10 mouse cellular contexts compared by ENCODE assay signal in the genomic region with DNA sequence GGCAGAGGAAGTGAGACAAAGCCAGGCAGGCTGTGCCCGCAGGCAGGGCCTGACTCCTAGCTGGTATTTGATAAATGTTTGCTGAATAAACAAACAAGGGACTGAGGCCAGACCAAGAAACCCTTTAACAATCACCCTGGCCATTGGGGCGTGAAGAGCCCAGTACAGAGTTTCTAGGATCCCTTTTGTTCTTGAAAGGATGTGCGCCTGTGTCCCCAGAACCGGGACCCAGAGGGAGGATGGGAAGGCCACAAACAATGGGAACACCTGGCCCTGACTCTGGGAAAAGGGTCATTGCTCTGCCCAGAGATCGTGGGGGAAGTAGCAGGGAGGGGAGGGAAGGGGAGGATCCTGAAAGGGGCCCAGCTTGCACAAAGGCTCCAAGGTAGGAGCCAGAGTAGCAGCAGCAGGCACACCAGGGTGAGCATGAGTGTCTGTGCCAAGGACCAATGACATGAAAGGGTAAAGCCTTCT.
DNase-seq lines count a peak whose midpoint lies in the region.
"Had no signal": no experiment of that assay in that cellular context is flagged by ENCODE, and none has a peak within 500 bp of the region (broad histone marks: within the 10 kb centered on the region; RNA-seq: fewer than 3 reads in every experiment).

No protein-coding gene starts in this region.

- peak; percentile 24 to 41 for DNase-seq in lung, adult 18-20 months
- no peak for DNase-seq in lung, postnatal 14 days
- DNase-seq in embryo, embryonic 10.5 days (ENCODE audit: low spot score), result peak; percentile 63
- DNase-seq in kidney, adult 9 months, result peak; percentile 33
- peak; percentile 48 for DNase-seq in retina, embryonic 14.5 days (ENCODE audit: low spot score)
- DNase-seq in thymus, adult 18-20 months, result no peak
- DNase-seq in thymus, postnatal 10 days (ENCODE audit: low spot score in 2 of 2), result no peak
- DNase-seq: adrenal gland, postnatal 14 days; gastrocnemius, postnatal 36 days; thymus, adult 2 months had no signal

Comparison
In these comparisons a context has a peak if more than half of its experiments do, and no peak if none do; other contexts are left out.
1. DNase-seq: peak in lung, adult 18-20 months (2 of 2), embryo, embryonic 10.5 days (single experiment), kidney, adult 9 months (single experiment) and retina, embryonic 14.5 days (single experiment); none in lung, postnatal 14 days (single experiment), thymus, adult 18-20 months (0 of 2) and thymus, postnatal 10 days (0 of 2).